Mouse (Mus musculus) intestine, postnatal 0 days (tissue): ENCODE measurements around the gene Mttp. TPM values are rescaled to one million over a fixed set of nuclear protein-coding genes. Genes with fewer than 3 reads are reported as not detected.

ENCODE experiments used
- ATAC-seq: fragments of 200-750 bp; cut with Nextera tagmentation; 2 replicates; pipeline ENCODE4 v1.8.0; 2017; ENCODE audit warnings: mild to moderate bottlenecking, moderate TSS enrichment, moderate library complexity
- H3K27ac ChIP-seq: fragments of 300-500 bp; sonication (generic); 2 replicates; pipeline ENCODE4 v1.5.1; 2014; ENCODE audit warnings: mild to moderate bottlenecking, low read depth, low read length, moderate library complexity
- H3K27me3 ChIP-seq: fragments of 300-500 bp; sonication (generic); replicated peaks from 2 replicates; pipeline ENCODE4 v1.6.1; 2014; ENCODE audit warnings: low read length, mixed read lengths; ENCODE audit not compliant: control insufficient read depth, insufficient read depth
- H3K36me3 ChIP-seq: fragments of 300-500 bp; sonication (generic); 2 replicates; pipeline ENCODE4 v1.6.1; 2014; ENCODE audit warnings: mild to moderate bottlenecking, moderate library complexity; ENCODE audit not compliant: control insufficient read depth, insufficient read depth
- H3K4me1 ChIP-seq: fragments of 300-500 bp; sonication (generic); replicated peaks from 2 replicates; pipeline ENCODE4 v1.6.1; 2014; ENCODE audit warnings: antibody characterized with exemption, low read length, mixed read lengths; ENCODE audit not compliant: control insufficient read depth, insufficient read depth
- H3K4me2 ChIP-seq: fragments of 300-500 bp; sonication (generic); replicated peaks from 2 replicates; pipeline ENCODE4 v1.6.1; 2014; ENCODE audit warnings: low read depth, mild to moderate bottlenecking, moderate library complexity
- H3K4me3 ChIP-seq: fragments of 300-500 bp; sonication (generic); 2 replicates; pipeline ENCODE4 v1.5.1; 2014; ENCODE audit warnings: low read depth, low read length
- H3K9ac ChIP-seq: fragments of 300-500 bp; sonication (generic); 2 replicates; pipeline ENCODE4 v1.6.1; 2014; ENCODE audit warnings: mild to moderate bottlenecking, low read depth, low read length
- H3K9me3 ChIP-seq: fragments of 300-500 bp; sonication (generic); 2 replicates; pipeline ENCODE4 v1.6.1; 2016; ENCODE audit warnings: mixed run types; ENCODE audit not compliant: control insufficient read depth
- CTCF ChIP-seq: sonication (generic); IDR thresholded peaks from 2 replicates; pipeline ENCODE4 v1.5.1; 2016; ENCODE audit warnings: low read depth, mild to moderate bottlenecking, control low read depth, antibody characterized with exemption, moderate library complexity
- WGBS: fragments of 180-500 bp; shearing (Covaris S2); extraction: QIAGEN DNeasy Blood & Tissue Kit; methylation state at CpG from one replicate; pipeline ENCODE4 v1.1.7; 2014; 5-methylcytosine and 5-hydroxymethylcytosine counted together
- polyA plus RNA-seq: library from polyadenylated mRNA; unstranded; fragments of >200 nt; fragmentation: Nextera tagmentation; extraction: Ambion mirVana; gene quantifications from 2 replicates; pipeline ENCODE4 v1.2.1, GENCODE M21; 2015

Mttp gene
- polyA plus RNA-seq, 1 experiment from 2014 or later, result 998 TPM

DNA sequence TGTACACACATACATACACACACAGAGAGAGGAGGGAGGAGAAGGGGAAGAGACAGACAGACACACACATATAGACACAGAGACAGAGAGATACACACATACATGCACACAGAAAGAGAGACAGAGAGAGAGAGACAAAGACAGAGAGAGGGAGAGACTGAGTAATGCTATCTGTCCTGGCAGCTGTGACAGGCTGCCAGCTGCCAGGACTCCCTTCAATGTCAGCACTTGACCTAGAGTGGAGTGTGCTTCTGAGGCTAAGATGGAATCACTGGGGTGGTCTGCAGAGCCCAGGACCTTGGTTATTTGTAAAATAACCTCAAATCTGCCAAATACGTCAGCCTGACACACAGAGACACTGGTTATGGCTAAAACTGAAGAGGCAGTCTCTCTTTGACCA, 47.0 kb downstream of the Mttp start:
- no peaks in the 10 kb centered on the region for H3K27me3 ChIP-seq
- H3K4me3 ChIP-seq, result no peak overlapping the region
- peaks cover 55% of the 10 kb centered on the region for H3K36me3 ChIP-seq
- no peak overlapping the region for H3K9ac ChIP-seq
- H3K9me3 ChIP-seq, result no peaks in the 10 kb centered on the region
- no peak for ATAC-seq
- WGBS, result 79% methylated on average over 1 of the region's 1 CpGs
- H3K27ac ChIP-seq, result no peak overlapping the region
- H3K4me1 ChIP-seq, result no peaks in the 10 kb centered on the region
- no peak for TF ChIP-seq CTCF
- H3K4me2 ChIP-seq, result no peak overlapping the region

DNA sequence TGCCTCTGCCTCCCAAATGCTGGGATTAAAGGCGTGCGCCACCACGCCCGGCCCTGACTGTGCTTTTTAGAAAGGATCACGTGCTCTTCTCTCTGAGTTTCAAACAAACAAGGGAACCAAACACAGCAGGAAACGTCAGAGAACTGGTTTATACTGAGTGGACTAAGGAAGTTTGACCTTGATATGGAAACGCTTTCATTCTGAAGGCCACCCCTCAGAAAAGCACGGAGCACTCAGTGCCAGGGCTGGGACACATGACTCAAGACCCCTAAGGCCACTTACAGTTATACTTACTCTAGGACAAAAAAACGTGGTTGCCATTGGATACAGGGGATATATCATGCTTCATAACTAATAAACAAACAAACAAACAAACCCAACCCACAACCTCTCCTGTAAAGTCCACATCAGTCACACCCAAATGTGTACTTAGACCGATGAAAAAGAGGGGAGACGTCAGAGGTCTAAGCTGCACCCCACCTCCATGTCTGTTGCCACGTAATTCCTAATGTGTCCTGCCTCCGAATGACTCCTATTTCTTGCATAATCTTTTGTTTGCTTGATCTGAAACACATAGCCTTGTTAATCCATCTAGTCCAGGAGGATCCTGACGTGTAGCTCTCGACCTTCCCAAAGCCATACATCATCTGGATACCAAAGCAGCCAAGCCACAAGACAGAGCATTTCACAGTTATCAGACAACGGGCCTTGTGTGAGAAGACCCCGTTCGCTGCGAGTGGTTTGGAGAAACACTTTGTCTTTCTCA, 48.3 kb downstream of the Mttp start:
- no peaks in the 10 kb centered on the region for H3K9me3 ChIP-seq
- H3K27ac ChIP-seq, result no peak overlapping the region
- H3K4me3 ChIP-seq, result no peak overlapping the region
- no peak overlapping the region for H3K9ac ChIP-seq
- WGBS, result 83% methylated on average over 19 of the region's 19 CpGs
- ATAC-seq, result no peak
- no peak for TF ChIP-seq CTCF
- H3K27me3 ChIP-seq, result no peaks in the 10 kb centered on the region
- peaks cover 56% of the 10 kb centered on the region for H3K36me3 ChIP-seq
- H3K4me2 ChIP-seq, result no peak overlapping the region
- no peaks in the 10 kb centered on the region for H3K4me1 ChIP-seq

DNA sequence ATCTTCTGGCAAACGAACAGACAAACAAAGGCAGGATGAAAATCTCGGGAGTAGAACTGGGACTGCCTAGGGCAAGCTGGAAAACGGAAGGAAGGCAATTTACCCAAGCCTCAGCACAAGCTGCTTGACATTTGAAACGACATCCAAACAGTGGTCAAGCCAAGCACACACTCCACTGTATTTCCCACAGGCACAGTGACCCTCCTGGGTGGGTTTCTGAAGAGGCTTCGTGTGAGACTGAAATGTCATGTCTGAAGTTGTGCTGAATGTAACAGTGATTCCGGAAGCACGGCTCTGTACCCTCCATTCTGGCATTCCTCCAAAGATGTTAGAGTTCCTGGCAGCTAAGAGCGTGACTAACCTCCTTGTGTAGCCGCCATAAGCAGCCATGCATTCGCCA, 49.0 kb downstream of the Mttp start:
- Histone ChIP-seq H3K4me1 (no peaks in the 10 kb centered on the region), H3K27me3 (no peaks in the 10 kb centered on the region), H3K9ac (no peak overlapping the region), H3K4me2 (no peak overlapping the region), H3K4me3 (no peak overlapping the region), H3K9me3 (no peaks in the 10 kb centered on the region), H3K36me3 (peaks cover 63% of the 10 kb centered on the region), H3K27ac (peak overlapping the region; percentile 1; the same call in 1 of the 2 replicates)
- TF ChIP-seq CTCF, result no peak
- 66% methylated on average over 10 of the region's 10 CpGs for WGBS
- ATAC-seq, result no peak

DNA sequence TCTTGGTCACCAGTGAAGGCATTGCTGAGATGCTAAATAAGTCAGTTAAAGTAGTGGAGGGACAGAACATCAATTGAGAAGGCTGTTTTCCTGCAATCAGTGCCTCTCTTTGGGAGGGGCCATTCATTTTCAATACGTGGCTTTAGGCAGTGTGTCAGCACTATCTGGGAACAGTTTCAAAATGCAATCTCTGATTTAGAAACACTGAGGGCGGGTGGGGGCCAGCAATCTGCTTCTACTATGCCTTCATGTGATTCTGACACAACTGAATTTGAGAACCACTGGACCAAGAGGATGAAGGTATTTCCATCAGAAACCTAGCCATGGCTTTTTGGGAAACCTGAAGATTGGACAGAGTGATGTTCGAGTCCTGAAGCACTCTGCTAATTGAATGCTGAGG, 49.5 kb downstream of the Mttp start:
- no peak for TF ChIP-seq CTCF
- Histone ChIP-seq H3K9ac (no peak overlapping the region), H3K4me3 (no peak overlapping the region), H3K9me3 (no peaks in the 10 kb centered on the region), H3K4me2 (no peak overlapping the region), H3K36me3 (peaks cover 63% of the 10 kb centered on the region), H3K27me3 (no peaks in the 10 kb centered on the region), H3K27ac (peak overlapping the region; percentile 1; the same call in 1 of the 2 replicates), H3K4me1 (no peaks in the 10 kb centered on the region)
- 63% methylated on average over 3 of the region's 3 CpGs for WGBS
- no peak for ATAC-seq

DNA sequence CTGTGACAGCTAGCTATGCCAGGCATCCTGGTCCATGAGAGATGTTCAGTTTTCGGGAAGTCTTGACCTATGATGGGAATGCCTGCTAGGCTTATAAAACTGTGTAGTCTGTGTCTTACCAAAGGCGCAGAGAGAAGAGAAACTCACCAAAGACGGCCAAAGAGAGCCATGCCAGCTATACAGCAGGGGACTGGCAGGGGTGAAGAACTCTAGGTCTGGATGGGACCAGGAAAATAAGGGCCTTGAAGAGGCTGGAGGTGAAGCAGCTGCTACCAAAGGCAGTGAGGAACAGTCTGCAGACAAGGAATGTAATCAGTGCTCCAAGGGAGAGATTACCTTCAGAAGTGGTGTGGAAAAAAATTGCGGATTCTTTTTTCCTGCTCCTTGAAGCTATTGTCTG, 60.9 kb downstream of the Mttp start:
- H3K4me3 ChIP-seq, result no peak overlapping the region
- no peaks in the 10 kb centered on the region for H3K9me3 ChIP-seq
- ATAC-seq, result no peak
- H3K9ac ChIP-seq, result no peak overlapping the region
- no peaks in the 10 kb centered on the region for H3K4me1 ChIP-seq
- no peak overlapping the region for H3K27ac ChIP-seq
- H3K4me2 ChIP-seq, result no peak overlapping the region
- 86% methylated on average over 4 of the region's 4 CpGs for WGBS
- no peaks in the 10 kb centered on the region for H3K27me3 ChIP-seq
- H3K36me3 ChIP-seq, result no peaks in the 10 kb centered on the region
- TF ChIP-seq CTCF, result no peak

DNA sequence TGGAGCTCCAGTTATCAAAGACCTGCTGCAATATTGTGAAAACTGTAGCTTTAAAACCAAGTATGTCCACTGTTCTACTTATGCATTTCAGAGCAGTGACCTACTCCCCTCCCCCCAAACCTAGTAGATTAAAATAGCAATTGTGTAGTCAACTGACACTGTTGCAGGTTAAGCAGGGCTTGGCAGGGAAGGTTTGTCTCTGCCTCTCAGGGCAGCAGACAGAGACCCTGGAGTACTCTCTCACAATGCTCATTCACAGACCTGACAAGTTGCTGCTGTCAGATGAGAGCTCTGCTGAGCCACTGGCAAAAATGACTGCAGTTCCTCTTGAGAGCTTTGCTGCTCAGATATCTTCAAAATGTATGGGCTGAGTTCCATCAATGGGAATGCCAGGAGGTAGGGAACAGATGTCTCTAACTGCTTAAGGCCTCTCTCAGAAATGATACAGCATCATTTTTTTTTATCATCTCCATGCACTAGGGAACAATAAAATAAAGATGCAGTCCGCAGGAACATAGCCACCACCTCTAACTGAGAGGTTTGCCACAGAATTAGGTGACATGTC, 61.6 kb downstream of the Mttp start:
- no peak for ATAC-seq
- no peaks in the 10 kb centered on the region for H3K36me3 ChIP-seq
- no peaks in the 10 kb centered on the region for H3K4me1 ChIP-seq
- no peaks in the 10 kb centered on the region for H3K9me3 ChIP-seq
- H3K27me3 ChIP-seq, result no peaks in the 10 kb centered on the region
- H3K9ac ChIP-seq, result no peak overlapping the region
- no peak overlapping the region for H3K4me2 ChIP-seq
- H3K4me3 ChIP-seq, result no peak overlapping the region
- 88% methylated on average over 1 of the region's 1 CpGs for WGBS
- no peak overlapping the region for H3K27ac ChIP-seq
- TF ChIP-seq CTCF, result no peak
